Mouse (Mus musculus): ENCODE data around the gene Grid2.

DNA sequence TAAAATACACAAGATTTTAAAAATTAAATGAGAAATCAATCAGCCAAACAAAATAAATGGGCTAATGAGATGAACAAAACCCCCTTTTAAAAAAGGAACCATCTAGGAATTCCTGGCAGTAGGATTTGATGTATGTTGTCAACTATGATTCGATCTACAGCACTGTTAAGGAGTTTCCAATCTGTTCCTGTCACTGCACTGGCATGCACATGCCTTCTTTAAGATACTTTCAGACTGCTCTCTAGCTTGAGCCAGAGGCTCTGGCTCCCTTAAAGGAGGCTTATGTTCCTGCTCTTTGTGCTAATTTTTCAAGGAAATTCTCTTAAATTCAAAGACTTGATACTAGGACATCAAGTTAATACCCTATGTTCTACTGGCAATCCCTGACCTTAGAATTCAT, 984.9 kb downstream of the Grid2 start:
- no peak for TF ChIP-seq CTCF (IDR thresholded peaks at IDR 0.05; ENCODE audit: control insufficient read depth, insufficient read depth, insufficient replicate concordance, low read depth, low read length)
- no peak for TF ChIP-seq POLR2A (IDR thresholded peaks at IDR 0.05; ENCODE audit: control insufficient read depth, low read depth, low read length)
